Mouse (Mus musculus) liver, embryonic 15.5 days (tissue): ENCODE measurements around the gene Pglyrp2. TPM values are rescaled to one million over a fixed set of nuclear protein-coding genes. Genes with fewer than 3 reads are reported as not detected.

Experiments used
- ATAC-seq: fragments of 200-750 bp; cut with Nextera tagmentation; 2 replicates; pipeline ENCODE4 v1.8.0; 2017; ENCODE audit warnings: moderate number of reproducible peaks, mild to moderate bottlenecking, moderate library complexity; ENCODE audit not compliant: insufficient read depth
- H3K27ac ChIP-seq: fragments of 300-500 bp; sonication (generic); replicated peaks from 2 replicates; pipeline ENCODE4 v1.5.1; 2015; ENCODE audit warnings: mild to moderate bottlenecking, inconsistent platforms
- H3K27me3 ChIP-seq: fragments of 300-500 bp; sonication (generic); 2 replicates; pipeline ENCODE4 v1.6.1; 2015; ENCODE audit warnings: mild to moderate bottlenecking, inconsistent platforms
- H3K36me3 ChIP-seq: fragments of 300-500 bp; sonication (generic); replicated peaks from 2 replicates; pipeline ENCODE4 v1.6.1; 2015; ENCODE audit warnings: moderate library complexity, mild to moderate bottlenecking, inconsistent platforms
- H3K4me1 ChIP-seq: fragments of 300-500 bp; sonication (generic); replicated peaks from 2 replicates; pipeline ENCODE4 v1.6.1; 2015; ENCODE audit warnings: inconsistent platforms
- H3K4me2 ChIP-seq: fragments of 300-500 bp; sonication (generic); 2 replicates; pipeline ENCODE4 v1.6.1; 2015; ENCODE audit warnings: moderate library complexity, mild to moderate bottlenecking, inconsistent platforms
- H3K4me3 ChIP-seq: fragments of 300-500 bp; sonication (generic); replicated peaks from 2 replicates; pipeline ENCODE4 v1.5.1; 2015; ENCODE audit warnings: mild to moderate bottlenecking, inconsistent platforms
- H3K9ac ChIP-seq: fragments of 300-500 bp; sonication (generic); 2 replicates; pipeline ENCODE4 v1.6.1; 2015; ENCODE audit warnings: moderate library complexity, mild to moderate bottlenecking, inconsistent platforms
- H3K9me3 ChIP-seq: fragments of 300-500 bp; sonication (generic); replicated peaks from 2 replicates; pipeline ENCODE4 v1.6.1; 2016; ENCODE audit warnings: inconsistent platforms
- WGBS: fragments of 180-500 bp; shearing (Covaris S2); methylation state at CpG from one replicate; pipeline ENCODE4 v1.1.7; 2015; ENCODE audit warnings: mixed read lengths; ENCODE audit not compliant: insufficient replicate concordance; 5-methylcytosine and 5-hydroxymethylcytosine counted together
- polyA plus RNA-seq: library from polyadenylated mRNA; unstranded; fragments of >200 nt; fragmentation: Nextera tagmentation; extraction: Ambion mirVana; gene quantifications from 2 replicates; pipeline ENCODE4 v1.2.1, GENCODE M21; 2015

The Pglyrp2 gene
- polyA plus RNA-seq, 1 experiment from 2014 or later: 7.2 TPM

DNA sequence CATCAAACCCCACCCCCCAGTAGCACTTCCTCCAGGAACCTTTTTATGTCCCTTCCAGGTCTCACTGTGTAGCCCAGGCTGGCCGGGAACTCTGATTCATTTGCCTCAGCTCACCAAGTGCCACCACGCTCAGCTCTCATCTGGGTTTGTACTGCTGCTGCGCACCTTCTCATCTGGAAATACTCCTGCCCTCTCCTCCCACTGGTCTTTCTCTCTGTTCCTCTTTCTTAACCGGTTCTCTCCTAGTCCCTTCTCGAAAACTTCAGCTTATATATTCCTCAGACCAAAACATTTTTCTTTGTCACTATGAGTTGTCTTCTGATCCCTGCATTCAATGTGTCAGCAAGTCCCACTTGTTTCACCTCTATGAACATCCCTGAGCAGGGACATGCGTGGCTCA is 19.3 kb upstream of the Pglyrp2 start:
- Histone ChIP-seq H3K9ac (no peak overlapping the region), H3K4me3 (no peak overlapping the region), H3K4me1 (no peaks in the 10 kb centered on the region), H3K9me3 (0 out of 2 replicates have a peak, but pooled peaks cover 2% of the 10 kb centered on the region), H3K27me3 (peaks cover 8% of the 10 kb centered on the region), H3K4me2 (no peak overlapping the region), H3K36me3 (no peaks in the 10 kb centered on the region), H3K27ac (no peak overlapping the region)
- no peak for ATAC-seq
- WGBS: 41% methylated on average over 6 of the region's 6 CpGs

DNA sequence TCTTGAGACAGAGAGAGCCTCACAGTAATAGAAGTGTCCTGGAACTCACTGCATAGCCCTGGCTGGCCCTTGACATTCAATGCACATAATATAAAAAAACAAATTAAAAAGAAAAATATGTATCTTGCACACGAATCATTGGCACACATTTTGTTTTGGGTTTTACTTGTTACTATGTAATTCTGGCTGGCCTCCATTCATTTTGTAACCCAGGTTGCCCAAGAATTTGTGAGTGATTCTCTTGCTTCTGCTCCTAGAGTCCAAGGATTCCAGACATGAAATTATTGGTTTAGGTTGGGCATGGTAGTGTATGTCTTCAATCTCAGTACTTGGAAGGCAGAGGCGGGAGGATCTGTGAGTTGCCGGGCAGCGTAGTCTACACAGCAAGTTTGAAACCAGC is 13.1 kb upstream of the Pglyrp2 start:
- H3K4me2 ChIP-seq: no peak overlapping the region
- no peaks in the 10 kb centered on the region for H3K36me3 ChIP-seq
- H3K9me3 ChIP-seq: no peaks in the 10 kb centered on the region
- no peak overlapping the region for H3K27ac ChIP-seq
- H3K9ac ChIP-seq: no peak overlapping the region
- 81% methylated on average over 4 of the region's 4 CpGs for WGBS
- no peak overlapping the region for H3K4me3 ChIP-seq
- H3K27me3 ChIP-seq: peaks cover 3% of the 10 kb centered on the region; the same call in 1 of the 2 replicates
- no peak for ATAC-seq
- H3K4me1 ChIP-seq: no peaks in the 10 kb centered on the region

DNA sequence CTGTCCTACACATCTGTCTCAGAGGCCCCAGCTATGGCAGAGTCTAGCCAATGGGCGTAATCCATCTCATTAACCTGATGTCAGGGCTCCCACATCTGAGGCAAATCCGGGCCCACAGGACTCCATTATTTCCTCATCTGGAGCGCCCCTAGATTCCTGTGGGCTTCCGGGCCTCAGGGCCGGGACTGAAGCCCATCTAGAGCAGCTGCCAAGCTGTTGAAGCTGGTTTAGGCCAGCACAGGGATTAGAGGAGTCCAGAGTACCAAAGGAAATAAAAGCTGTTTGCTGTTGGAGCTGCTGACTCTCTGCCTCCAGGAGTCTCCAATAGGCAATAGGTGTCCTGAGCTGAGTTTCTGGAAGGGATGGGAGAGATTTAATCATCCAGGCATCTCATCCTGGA is 11.2 kb upstream of the Pglyrp2 start:
- no peaks in the 10 kb centered on the region for H3K36me3 ChIP-seq
- no peak for ATAC-seq
- H3K27ac ChIP-seq: no peak overlapping the region
- H3K9me3 ChIP-seq: no peaks in the 10 kb centered on the region
- H3K27me3 ChIP-seq: no peaks in the 10 kb centered on the region
- H3K4me2 ChIP-seq: no peak overlapping the region
- H3K4me1 ChIP-seq: no peaks in the 10 kb centered on the region
- H3K4me3 ChIP-seq: no peak overlapping the region
- WGBS: 54% methylated on average over 5 of the region's 5 CpGs
- no peak overlapping the region for H3K9ac ChIP-seq

DNA sequence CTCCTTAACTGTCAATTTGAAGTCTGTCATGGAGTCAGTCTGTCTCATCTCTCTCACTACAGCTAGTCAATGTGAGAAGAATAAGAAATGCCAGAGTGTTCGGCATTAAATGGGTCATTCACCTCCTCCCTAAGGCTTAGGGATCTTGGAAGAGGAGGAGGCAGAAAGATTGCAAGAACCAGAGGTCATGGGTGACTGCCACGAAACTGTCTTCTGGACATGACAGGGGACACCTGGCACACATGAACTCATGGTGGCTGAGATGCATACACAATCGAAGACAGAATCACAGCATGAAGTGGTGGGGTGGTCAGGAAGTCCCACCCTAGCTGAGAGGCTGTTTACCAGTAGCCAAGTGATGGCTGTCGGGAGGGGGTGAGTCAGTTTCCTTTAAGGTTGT is 10.4 kb upstream of the Pglyrp2 start:
- ATAC-seq: no peak
- no peak overlapping the region for H3K4me3 ChIP-seq
- H3K27me3 ChIP-seq: no peaks in the 10 kb centered on the region
- no peak overlapping the region for H3K4me2 ChIP-seq
- H3K9ac ChIP-seq: no peak overlapping the region
- H3K27ac ChIP-seq: no peak overlapping the region
- no peaks in the 10 kb centered on the region for H3K4me1 ChIP-seq
- 42% methylated on average over 4 of the region's 4 CpGs for WGBS
- no peaks in the 10 kb centered on the region for H3K9me3 ChIP-seq
- no peaks in the 10 kb centered on the region for H3K36me3 ChIP-seq

DNA sequence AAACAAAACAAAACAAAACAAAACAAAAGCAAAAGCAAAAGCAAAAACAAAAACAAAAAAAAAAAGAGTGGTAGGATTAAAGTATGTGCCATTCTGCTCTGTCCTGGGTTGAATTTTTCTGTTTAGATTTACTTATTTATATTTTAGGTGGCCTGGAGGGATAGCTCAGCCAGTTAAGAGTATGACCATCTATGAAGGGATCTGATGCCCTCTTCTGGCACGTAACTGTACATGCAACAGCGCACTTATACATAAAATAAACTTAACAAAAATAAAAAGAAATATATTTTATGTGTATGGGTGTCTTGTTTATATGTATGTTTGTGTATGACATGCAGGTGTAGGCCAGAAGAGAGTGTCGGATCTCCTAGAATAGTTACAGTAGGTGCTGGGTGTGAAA is 8.0 kb upstream of the Pglyrp2 start:
- H3K4me1 ChIP-seq: no peaks in the 10 kb centered on the region
- no peaks in the 10 kb centered on the region for H3K9me3 ChIP-seq
- no peak for ATAC-seq
- WGBS: 41% methylated on average over 3 of the region's 3 CpGs
- no peaks in the 10 kb centered on the region for H3K27me3 ChIP-seq
- no peaks in the 10 kb centered on the region for H3K36me3 ChIP-seq
- H3K9ac ChIP-seq: no peak overlapping the region
- H3K4me3 ChIP-seq: no peak overlapping the region
- H3K27ac ChIP-seq: no peak overlapping the region
- no peak overlapping the region for H3K4me2 ChIP-seq

DNA sequence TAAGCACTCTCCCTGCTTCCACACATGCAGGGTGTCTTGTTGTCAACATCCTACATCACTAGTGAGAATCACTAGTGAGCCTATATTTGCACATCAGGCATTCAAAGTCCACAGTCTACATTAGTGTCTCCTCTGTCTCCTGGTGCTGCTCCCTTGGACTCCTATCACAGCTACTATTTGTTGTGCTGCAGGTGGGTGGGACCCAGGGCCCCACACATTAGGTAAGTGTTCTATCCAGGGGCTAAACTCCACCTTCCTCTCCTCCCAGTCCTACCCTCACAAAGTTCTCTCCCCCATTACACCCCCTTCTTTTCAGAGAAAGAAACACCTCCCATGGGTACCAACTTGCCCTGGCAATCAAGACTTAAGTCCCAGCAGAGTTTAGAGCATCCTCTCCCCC is 2.6 kb upstream of the Pglyrp2 start:
- Histone ChIP-seq H3K27me3 (no peaks in the 10 kb centered on the region), H3K4me2 (no peak overlapping the region), H3K27ac (no peak overlapping the region), H3K9ac (no peak overlapping the region), H3K4me1 (no peaks in the 10 kb centered on the region), H3K9me3 (no peaks in the 10 kb centered on the region), H3K4me3 (no peak overlapping the region), H3K36me3 (no peaks in the 10 kb centered on the region)
- ATAC-seq: peak; percentile 63

DNA sequence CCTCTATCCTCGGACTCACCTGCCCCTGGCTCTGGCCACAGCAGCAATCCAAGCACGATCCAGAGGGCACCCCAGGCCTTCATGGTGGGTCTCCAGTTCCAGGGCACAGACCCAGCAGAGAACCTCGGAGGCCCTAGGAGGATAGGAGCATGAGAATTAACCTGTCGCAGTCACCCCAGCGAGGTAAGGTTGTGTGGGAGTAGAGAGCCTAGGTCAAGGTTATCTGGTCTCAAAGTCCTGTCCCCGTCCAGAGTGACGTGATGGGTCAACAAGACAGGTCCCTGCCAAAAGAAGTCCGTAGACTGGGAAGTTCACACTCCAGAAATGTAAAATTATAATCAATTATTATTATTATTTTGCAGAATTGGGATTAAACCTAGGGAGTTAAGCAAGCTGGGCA is 3.2 kb downstream of the Pglyrp2 start:
- Histone ChIP-seq H3K9ac (no peak overlapping the region), H3K27me3 (no peaks in the 10 kb centered on the region), H3K36me3 (no peaks in the 10 kb centered on the region), H3K27ac (no peak overlapping the region), H3K9me3 (no peaks in the 10 kb centered on the region), H3K4me3 (no peak overlapping the region; the same call in 1 of the 2 replicates), H3K4me1 (0 out of 2 replicates have a peak, but pooled peaks cover 3% of the 10 kb centered on the region), H3K4me2 (no peak overlapping the region)
- 53% methylated on average over 8 of the region's 8 CpGs for WGBS
- peak; percentile 58; the same call in 1 of the 2 replicates for ATAC-seq

DNA sequence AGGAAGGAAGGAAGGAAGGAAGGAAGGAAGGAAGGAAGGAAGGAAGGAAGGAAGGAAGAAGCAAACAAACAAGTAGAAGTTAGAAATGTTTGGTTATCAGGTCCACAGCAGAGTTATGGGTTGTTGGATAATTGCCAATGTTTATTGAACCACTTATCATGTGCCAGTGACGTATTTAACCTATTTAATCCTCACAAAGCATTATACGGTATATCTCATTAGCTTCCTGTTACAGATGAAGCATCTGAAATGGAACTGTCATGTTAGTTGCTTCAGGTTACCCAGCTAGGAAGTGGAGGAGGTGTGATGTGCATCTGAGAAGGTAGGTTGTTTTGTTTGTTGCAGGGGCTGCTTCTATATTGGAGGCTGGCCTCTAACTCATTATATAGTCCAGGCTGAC is 4.0 kb downstream of the Pglyrp2 start:
- Histone ChIP-seq H3K27ac (no peak overlapping the region), H3K4me1 (0 out of 2 replicates have a peak, but pooled peaks cover 5% of the 10 kb centered on the region), H3K4me3 (no peak overlapping the region), H3K9ac (no peak overlapping the region), H3K9me3 (no peaks in the 10 kb centered on the region), H3K36me3 (no peaks in the 10 kb centered on the region), H3K4me2 (no peak overlapping the region), H3K27me3 (no peaks in the 10 kb centered on the region)
- no peak for ATAC-seq
- WGBS: 39% methylated on average over 2 of the region's 2 CpGs

DNA sequence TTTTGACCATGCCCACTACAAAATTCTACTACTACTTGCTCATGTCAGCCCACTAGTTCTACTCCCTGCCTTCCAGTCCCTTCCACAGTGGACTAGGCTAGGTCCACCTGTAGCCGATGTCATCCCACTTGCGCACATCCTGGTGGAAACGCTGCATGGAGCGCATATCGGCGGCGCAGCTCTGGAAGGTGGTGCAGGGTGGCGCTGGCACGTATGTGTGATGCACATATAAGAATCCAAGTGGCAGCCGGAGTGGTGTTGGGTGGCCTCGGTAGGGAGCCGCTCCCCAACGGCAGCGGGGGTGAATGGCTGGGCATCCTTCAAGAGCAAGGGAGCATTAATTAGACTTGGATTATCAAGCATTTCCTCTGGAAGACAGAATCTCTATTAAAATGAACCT is 7.2 kb downstream of the Pglyrp2 start:
- Histone ChIP-seq H3K4me1 (0 out of 2 replicates have a peak, but pooled peaks cover 5% of the 10 kb centered on the region), H3K9me3 (no peaks in the 10 kb centered on the region), H3K27me3 (no peaks in the 10 kb centered on the region), H3K4me2 (no peak overlapping the region), H3K36me3 (no peaks in the 10 kb centered on the region), H3K9ac (no peak overlapping the region), H3K27ac (no peak overlapping the region), H3K4me3 (no peak overlapping the region)
- 91% methylated on average over 14 of the region's 14 CpGs for WGBS
- ATAC-seq: no peak

DNA sequence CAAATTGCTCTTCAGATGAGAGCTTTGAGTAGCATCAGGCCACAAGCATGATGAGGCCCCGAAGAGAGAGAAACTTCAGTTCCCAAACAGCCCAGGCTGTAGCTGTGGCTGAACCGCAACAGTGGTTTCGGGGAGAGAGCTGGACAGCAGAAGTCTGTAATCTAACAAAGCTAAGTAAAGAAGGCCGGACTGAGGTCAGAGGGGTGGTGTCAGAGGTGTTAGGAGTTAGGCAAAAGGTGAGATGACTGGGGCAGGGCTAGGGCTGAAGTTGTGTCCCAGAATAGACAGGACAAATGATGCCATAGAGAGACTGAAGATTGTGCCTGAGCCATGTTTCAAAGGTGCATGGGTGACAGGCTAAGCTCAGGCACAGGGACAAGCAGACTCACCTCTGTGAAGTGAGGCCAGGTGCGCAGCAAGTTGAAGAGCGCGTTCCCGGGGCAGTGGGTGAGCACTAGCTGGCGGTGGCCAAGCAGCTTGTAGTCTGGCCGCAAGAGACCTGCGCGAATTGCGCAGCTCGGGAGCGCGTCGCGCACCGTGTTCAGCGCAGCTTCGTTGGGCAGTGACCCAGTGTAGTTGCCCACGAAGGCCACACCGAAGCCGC is 8.4 kb downstream of the Pglyrp2 start:
- Histone ChIP-seq H3K4me1 (0 out of 2 replicates have a peak, but pooled peaks cover 5% of the 10 kb centered on the region), H3K36me3 (no peaks in the 10 kb centered on the region), H3K4me3 (no peak overlapping the region), H3K9ac (no peak overlapping the region), H3K4me2 (no peak overlapping the region), H3K27ac (no peak overlapping the region), H3K27me3 (no peaks in the 10 kb centered on the region), H3K9me3 (no peaks in the 10 kb centered on the region)
- no peak for ATAC-seq
- 74% methylated on average over 24 of the region's 24 CpGs for WGBS

DNA sequence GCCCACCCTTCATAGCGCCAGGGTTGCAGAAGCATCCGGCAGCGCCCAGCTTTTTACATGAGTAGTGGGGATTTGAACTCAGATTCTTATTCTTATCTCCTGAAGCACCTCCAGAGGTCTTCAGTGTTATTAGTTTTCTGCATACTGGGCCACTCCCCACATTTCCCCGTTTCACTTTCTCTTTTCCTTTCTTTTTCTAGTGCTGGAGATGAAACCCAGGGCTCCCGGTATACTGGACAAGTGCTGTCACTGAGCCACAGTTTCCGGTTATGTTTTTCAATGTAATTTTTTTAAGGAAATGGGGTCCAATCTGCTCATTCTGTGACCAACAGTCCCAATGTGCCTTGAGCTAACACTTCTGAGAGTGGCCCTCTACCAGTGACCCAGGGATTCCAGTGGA is 12.1 kb downstream of the Pglyrp2 start:
- Histone ChIP-seq H3K27ac (no peak overlapping the region), H3K4me1 (0 out of 2 replicates have a peak, but pooled peaks cover 5% of the 10 kb centered on the region), H3K4me3 (no peak overlapping the region), H3K9ac (no peak overlapping the region), H3K27me3 (no peaks in the 10 kb centered on the region), H3K36me3 (no peaks in the 10 kb centered on the region), H3K9me3 (no peaks in the 10 kb centered on the region), H3K4me2 (no peak overlapping the region)
- ATAC-seq: no peak
- WGBS: 65% methylated on average over 6 of the region's 6 CpGs

DNA sequence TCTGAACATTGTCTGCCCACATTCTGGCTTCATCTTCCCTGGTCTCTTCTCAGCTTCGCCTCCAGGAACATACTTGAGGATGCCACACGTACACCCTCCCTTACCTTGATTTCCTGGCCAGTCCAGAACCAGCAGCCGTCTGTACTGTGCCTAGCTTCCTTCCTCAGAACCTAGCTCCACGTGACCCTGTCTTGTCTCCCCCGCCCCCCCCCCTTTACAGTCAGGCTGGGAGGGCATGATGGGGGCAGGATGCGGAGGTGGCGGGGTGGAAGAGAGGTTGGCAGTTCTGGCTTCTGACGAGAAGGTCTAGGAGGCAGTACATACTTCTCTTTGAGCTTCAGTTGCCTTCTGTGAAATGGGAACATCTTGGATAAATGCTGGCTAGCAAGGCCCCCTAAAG is 20.6 kb downstream of the Pglyrp2 start, which contains the start of gene Rasal3:
TSS of gene Rasal3 (minus strand) at position 167 of the 400 bp plus-strand sequence.
- Histone ChIP-seq H3K27ac (no peak within 1 kb of the TSS; the same call in 1 of the 2 replicates), H3K27me3 (0 out of 2 replicates have a peak, but pooled peaks cover 5% of the 10 kb centered on the region), H3K9me3 (no peaks in the 10 kb centered on the region), H3K36me3 (no peaks in the 10 kb centered on the region), H3K4me1 (peaks cover 13% of the 10 kb centered on the region), H3K4me2 (peak within 1 kb of the TSS; percentile 60), H3K9ac (peak within 1 kb of the TSS; percentile 41), H3K4me3 (peak within 1 kb of the TSS; percentile 47)
- WGBS: 25% methylated on average over 8 of the region's 8 CpGs
- ATAC-seq: no peak
